Mouse (Mus musculus): Measurements from ENCODE around the gene Tbc1d30. TPM values are rescaled to one million over a fixed set of nuclear protein-coding genes. Genes with fewer than 3 reads are reported as not detected.

The Tbc1d30 gene
- total RNA-seq, 4 experiments from 2014 or later = 0.19 to 0.53 (median 0.32) TPM

DNA sequence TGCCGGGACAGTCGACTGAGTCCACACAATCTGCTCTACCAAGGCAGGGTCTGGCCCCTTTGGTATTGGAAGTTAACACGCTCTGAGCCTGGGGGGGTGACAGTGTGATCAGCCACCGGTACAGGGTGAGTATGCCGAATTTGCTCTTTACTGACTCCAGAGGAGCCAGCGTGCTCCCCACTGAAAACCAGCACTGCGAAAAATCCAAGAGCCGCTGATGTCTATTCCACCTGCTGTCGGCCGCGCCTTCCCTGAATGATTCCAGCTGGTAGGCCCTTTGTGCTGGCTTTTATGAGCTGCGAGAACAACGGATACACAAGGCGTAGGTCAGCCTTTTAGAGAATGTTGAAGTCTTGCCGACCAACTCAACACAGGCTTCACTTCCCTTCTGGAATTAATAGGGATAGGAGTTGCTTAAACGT is 123.1 kb downstream of the Tbc1d30 start:
- DNase-seq (ENCODE audit: low spot score in 2 of 2) = no peak

DNA sequence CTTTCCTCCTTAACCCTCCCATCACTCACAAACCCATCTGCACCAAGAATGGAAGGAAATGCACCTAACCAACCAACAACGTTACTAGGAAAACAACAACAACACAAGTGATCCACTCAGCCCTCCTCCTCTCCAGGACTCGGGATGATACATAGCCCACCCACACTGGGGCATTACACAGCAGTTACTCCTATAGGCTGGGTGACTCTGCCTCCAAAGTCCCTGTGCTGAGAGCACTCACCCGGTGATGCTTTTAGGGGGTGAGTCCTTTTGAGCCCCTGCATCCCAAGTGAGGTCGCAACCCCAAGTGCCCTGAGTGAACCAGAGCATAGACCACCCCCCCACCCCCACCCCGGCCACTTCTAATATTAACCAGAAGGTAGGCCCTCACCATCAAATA is 123.7 kb downstream of the Tbc1d30 start:
- no peak for DNase-seq (ENCODE audit: low spot score in 2 of 2)

GRCm38 (mm10) chr10:121225636-121226035 is 125.4 kb downstream of the Tbc1d30 start:
- no peak for DNase-seq (ENCODE audit: low spot score in 2 of 2)

DNA sequence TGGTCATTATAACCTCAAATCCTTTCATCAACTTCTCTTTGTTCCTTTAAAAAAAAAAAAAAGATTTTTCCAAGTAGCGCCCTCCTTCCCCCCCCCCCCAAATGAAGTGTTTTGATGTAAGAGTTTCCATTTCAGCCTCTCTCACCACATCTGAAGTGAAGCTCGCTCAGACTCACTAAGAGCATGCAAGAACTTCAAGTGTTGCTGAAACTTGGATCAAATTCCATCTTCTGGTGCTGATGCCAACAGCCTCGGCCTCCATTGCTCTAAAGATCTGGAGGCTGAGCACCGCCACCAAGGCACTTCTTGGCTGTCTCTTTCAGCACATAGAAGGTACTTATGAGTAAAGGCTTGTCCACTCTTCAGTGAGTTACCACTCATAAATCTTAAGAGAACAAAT is 128.2 kb downstream of the Tbc1d30 start:
- no peak for DNase-seq (ENCODE audit: low spot score in 2 of 2)

- no peak for DNase-seq (ENCODE audit: low spot score in 2 of 2)
Observed at GRCm38 (mm10) chr10:121218616-121219015, 132.5 kb downstream of the Tbc1d30 start.

GRCm38 (mm10) chr10:121216804-121217203 is 134.3 kb downstream of the Tbc1d30 start:
- no peak for DNase-seq (ENCODE audit: low spot score in 2 of 2)

Other genes starting within 250 kb of the Tbc1d30 start
- gene Gns, start 13.8 kb upstream of the Tbc1d30 start, total RNA-seq (2022) = 10 to 100 TPM; 24.0 to 30.4 (median 28.8) TPM
- 10 to 100 TPM; 23.3 to 43.2 (median 31.1) TPM for gene Rassf3, start 125.1 kb upstream of the Tbc1d30 start, total RNA-seq (2022)
- gene Tbk1, start 235.5 kb upstream of the Tbc1d30 start, total RNA-seq (2022) = 10 to 100 TPM in 2 of 4 experiments, 1 to 10 TPM in 2; 8.7 to 11.4 (median 10.0) TPM